Mouse (Mus musculus) cerebellum, adult 11 months (tissue): ENCODE measurements around the gene Birc3.
"Not testable (repeated sequence)": the region's sequence is repeated elsewhere in the genome, so short reads cannot be mapped to it uniquely, and the experiment has no call there.

Experiments
- DNase-seq: peaks from one replicate; pipeline ENCODE4 v3.0.0; 2022

Birc3 gene

DNA sequence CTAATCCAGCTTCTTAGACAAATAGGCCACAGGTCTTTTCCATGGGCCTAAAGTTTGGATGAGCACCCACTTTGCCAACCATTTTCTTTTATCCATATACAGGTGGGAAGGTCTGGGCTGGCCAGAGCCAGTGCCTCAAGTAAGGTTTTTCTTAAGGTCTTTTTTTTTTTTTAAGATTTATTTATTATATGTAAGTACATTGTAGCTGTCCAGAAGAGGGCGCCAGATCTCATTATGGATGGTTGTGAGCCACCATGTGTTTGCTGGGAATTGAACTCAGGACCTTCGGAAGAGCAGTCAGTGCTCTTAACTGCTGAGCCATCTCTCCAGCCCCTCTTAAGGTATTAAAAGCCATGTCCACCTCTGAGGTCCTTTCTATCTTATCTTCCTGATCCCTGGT lies 6.0 kb downstream of the Birc3 start:
- DNase-seq: not testable (repeated sequence)

GRCm38 (mm10) chr9:7860976-7861375 lies 12.0 kb downstream of the Birc3 start:
- DNase-seq: no peak

DNA sequence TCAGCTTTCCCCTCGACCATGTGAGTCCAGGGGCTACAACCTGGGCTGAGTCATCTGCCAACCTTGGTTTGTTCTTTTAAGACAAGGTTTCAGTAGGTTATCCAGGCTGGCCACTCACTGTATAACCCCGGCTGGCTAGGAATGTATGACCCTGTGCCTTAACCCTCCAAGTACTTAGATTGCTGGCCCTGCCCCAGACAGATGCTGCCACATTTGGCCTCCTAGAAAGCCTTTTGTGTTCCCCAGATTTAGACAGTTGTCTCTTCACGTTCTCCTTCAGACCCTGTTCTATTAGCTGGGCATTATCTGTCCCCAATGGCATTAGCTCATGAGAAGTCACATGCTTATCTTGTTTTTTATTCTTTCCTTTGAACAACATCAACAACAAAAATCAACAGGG lies 17.1 kb downstream of the Birc3 start:
- DNase-seq: no peak

GRCm38 (mm10) chr9:7855374-7855773 lies 17.6 kb downstream of the Birc3 start:
- no peak for DNase-seq

DNA sequence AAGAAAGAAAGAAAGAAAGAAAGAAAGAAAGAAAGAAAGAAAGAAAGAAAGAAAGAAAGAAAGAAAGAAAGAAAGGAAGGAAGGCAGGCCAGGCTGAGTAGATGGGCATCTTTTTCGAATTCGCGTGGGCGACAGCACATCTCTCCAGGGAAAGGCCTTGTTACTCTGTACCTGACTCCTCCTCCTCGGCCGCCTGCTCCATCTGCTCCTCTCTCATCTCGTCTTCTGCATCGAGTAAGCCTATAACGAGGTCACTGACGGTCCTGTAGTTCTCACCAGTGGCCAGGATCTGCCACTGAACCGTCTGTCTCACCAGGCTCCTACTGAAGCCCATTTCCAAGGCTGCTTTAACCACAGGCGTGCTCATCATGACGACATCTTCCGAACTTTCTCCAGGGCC lies 18.8 kb downstream of the Birc3 start:
- DNase-seq: not testable (repeated sequence)

DNA sequence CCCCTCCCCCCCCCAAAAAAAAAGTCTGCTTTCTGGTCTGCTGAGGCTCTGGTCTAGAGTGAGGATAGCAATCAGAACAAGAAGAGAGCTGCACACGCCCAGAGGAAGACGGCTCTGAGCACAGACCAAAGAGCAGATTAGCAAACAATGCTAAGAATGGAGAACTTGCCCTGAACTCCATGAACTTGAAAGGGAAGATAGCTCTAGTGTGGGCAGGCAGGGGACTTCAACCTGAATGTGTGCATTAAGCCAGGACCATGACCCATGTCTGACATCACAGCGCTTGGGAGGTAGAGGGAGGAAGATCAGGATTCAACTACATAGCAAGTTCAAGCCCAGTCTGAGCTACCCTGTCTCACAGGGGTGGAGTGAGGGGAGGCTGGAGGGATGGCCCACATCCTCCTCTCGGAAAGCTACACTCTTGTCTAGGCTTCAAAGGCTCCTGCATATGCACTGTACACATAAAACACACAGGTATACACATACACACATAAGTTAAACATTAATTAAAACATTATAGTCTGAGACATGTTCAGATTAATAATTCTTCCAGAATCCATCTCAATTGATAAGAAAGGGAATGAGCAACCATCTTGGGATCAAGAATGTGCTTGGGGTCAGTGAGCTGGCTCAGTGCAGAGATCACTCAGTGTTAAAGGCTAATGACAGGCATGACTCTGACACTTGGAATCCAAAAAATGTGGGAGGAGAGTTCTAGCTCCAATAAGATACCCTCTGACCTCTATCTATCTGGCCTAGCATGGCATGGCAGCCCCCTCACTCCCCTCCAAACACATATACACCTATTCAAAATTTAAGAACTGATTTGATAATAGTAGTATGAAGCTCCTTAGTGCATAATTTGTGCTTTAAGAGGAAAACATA lies 20.4 kb downstream of the Birc3 start:
- no peak for DNase-seq

GRCm38 (mm10) chr9:7851841-7852240 lies 21.1 kb downstream of the Birc3 start:
- no peak for DNase-seq

DNA sequence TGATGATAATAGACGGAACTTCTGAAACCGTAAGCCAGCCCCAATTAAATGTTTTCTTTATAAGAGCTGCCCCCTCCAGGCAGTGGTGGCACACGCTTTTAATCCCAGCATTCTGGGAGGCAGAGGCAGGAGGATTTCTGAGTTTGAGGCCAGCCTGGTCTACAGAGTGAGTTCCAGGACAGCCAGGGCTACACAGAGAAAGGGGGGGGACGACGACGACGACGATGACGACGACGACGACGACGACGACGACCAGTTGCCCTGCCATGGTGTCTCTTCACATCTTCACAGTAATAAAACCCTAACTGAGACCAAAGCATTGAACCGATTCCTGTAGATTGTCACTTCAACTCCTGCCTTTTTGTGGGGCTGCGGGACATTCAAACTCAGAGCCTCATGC lies 24.8 kb downstream of the Birc3 start:
- DNase-seq: no peak

GRCm38 (mm10) chr9:7846667-7847199 lies 26.3 kb downstream of the Birc3 start:
- DNase-seq: no peak

DNA sequence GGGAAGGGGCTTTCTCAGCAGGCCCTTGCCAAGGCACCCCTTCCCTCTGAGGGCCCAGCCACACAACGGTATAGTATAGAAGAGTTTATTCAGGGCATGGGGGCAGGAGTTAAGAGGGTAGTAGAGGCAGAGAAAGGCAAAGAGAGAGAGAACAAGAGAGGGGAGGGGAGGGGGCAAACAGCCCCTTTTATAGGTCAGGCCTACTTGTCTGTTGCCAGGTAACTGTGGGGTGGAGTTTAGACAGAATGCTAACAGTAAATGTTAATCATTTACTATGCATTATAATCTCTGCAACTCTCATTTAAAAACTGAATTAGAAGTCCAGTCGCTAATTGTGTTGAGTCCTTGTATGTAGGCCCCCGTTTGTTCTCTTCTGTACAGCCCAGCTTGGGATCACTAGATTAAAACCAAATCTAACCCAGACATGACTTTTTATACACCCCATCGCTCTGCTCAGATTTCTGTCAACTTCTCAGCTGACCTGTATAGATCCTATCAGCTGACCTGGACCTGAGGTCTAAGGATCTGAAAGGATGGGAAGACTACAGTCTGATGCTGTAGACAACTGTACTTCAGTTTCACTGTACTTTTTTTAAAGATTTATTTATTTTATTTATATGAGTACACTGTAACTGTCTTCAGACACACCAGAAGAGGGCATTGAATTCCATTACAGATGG lies 27.6 kb downstream of the Birc3 start:
- DNase-seq: no peak

DNA sequence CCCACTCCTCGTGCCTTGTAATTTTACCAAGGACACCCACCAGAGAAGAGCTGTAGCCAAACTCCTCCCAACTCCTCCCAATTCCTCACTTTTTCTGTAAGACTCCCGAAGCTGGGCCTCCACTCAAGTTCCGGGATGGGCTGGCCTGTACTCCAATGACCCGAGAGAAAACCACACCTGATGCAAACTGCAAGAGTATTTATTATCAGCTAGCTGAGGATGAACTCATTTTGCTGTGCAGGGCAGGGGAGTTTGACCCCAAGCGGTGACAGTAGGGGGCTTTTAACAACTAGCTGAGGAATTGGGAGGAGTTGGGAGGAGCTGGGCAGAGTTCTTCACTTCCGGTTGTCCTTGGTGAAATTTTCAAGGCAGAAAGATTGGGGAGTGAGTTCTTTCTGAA lies 31.8 kb downstream of the Birc3 start:
- DNase-seq: no peak

DNA sequence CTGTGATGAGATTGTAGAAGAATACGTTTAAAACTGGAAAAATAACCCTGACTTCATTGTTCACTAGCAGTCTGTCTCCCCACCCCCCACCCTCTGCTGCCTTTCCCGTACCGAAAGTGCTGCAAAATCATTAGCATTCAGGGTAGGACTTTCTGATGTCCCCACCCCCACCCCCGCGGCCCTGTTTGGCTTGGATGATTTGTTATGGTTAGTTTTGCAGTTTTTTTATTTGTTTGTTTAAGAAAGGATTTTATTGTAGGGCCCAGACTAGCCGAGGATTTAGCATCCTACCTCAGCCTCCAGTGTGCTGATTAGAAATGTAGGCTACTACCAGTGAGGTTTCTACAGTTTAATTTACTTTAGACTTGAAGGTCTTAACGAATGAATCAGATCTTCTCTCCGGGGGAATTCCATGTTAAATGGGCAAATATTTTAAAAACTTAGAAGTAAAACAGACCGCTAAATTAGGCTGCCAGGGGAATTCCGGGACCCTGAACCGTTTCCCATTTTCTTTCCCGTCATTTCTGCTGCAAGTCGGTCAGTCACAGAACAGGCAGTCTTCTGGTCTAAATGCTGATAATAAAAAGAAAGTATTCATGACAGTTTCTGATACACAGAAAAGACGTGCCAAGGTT lies 35.1 kb downstream of the Birc3 start:
- DNase-seq: no peak

GRCm38 (mm10) chr9:7836905-7837805 lies 35.8 kb downstream of the Birc3 start, which contains the start of gene Birc2:
TSS of gene Birc2 (minus strand) at chr9:7837064.
- DNase-seq: peak; percentile 96

DNA sequence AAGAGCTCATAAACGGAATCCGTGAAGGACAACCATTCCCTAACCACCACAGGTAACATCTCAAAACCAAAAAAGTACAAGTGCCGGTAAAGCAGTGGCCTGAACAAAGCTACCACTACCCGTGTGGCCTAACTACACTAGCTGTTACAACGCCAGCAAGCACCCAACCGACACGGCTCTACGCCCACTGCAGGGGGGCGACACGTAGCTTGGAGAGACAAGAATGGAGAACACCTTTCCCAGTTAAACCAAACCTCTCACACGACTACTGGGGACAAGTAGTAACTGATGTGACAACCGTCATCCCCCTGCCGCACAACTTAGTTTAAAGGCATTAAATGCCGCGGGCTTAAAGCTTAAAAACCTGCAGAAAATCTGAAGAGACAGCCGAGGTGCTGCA lies 36.7 kb downstream of the Birc3 start:
- DNase-seq: peak; percentile 48

DNA sequence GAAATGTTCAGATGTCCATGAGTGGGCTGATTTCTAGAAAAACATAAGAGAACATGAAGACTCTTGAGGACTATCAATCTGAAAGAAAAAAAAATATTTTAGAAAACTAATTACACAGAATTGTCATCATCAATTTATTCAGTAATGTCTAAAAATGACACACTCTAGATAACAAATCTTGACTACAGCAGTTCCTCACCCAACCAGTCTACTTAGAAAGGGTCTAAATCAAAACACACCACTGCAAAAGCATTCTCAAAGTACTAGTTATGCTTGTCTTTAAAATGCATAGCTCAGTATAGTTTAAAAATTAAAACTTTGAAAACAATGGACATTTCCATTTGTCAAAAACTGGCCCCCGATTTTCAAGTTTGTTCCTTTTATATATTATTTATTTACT lies 37.7 kb downstream of the Birc3 start:
- DNase-seq: no peak

GRCm38 (mm10) chr9:7833421-7833820 lies 39.6 kb downstream of the Birc3 start:
- DNase-seq: no peak

GRCm38 (mm10) chr9:7829531-7830528 lies 43.2 kb downstream of the Birc3 start:
- DNase-seq: no peak

DNA sequence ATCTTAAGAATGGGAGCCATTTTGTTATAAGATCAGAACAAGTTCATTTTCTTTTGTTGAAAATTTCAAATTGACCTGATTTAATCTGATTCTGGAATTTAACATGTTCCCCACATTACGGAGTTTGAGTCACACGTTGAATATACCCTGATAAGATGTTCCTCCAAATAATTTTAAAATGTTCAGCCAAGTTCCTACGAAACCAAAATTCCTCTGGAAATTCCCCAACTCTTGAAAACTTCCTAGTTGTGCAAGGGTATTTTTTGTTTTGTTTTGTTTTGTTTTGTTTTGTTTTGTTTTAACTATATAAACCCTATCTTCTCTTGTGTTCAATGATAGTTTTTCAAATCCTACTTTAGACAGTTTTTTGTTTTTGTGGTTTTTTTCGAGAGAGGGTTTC lies 44.3 kb downstream of the Birc3 start:
- DNase-seq: no peak

DNA sequence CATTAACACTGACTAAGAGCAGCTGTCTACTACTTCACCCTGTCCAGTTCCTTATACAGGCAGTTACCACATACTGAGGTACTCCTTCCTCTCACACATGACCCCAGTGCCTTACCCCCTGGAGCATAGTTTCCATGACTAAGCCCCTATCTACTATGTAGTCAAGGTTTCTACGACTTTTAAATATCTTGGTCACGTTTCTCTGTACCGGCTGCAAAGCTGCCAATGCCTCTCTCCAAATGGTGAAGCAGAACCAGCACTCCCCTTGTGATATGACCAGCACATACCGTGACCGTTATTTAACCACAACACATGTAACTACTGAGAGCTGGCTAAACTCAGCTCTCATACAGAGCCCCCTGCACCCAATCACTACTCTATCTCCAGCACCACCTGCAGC lies 48.1 kb downstream of the Birc3 start:
- DNase-seq: no peak

GRCm38 (mm10) chr9:7822758-7823157 lies 50.2 kb downstream of the Birc3 start:
- no peak for DNase-seq

- no peak for DNase-seq
Measured at GRCm38 (mm10) chr9:7805101-7805506, 67.9 kb downstream of the Birc3 start.
